Mouse (Mus musculus) cerebellum, adult 9-11 months (tissue): ENCODE data around the gene Cfap206.

ENCODE experiments used
- DNase-seq: peaks from one replicate; pipeline ENCODE4 v3.0.0; 2022

Gene Cfap206

DNA sequence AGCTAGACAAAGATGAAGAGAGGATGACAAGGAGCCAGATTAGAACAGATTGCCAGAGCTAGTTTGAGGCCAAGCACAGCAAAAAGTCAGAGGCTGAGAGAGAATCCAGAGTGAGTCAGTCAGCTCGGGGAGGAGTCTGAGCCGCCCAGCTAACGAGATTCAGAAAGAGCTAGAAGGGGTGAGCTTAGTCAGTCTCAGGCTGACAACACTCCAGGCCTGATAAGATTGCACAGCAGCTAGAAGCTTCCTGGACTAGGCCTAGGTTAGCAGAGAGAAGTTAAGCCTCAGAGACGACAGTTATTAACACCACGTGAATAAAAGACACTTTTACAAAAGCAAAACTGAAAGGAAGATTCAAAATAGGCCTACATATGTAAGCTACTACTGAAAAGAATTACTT, 62.1 kb downstream of the Cfap206 start:
- no peak for DNase-seq

DNA sequence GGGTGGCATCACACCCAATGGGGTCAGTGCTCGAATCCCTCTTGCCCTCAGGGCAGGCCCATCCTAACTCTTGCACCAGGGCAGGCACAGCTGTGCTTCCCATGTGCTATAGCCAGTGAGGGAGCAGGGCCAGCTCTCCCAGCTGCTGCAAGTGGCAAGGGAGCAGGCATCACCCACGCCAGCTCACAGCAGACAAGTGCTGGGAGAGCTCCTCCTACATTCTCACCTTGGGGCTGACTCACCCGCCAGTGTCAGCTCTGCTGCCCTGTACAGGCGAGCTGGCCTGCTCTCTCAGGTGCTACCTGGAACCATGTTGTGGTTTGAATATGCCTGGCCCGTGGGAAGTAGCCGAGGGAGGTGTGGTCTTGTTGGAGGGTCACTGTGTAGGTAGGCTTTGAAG, 68.1 kb downstream of the Cfap206 start:
- DNase-seq, result no peak

DNA sequence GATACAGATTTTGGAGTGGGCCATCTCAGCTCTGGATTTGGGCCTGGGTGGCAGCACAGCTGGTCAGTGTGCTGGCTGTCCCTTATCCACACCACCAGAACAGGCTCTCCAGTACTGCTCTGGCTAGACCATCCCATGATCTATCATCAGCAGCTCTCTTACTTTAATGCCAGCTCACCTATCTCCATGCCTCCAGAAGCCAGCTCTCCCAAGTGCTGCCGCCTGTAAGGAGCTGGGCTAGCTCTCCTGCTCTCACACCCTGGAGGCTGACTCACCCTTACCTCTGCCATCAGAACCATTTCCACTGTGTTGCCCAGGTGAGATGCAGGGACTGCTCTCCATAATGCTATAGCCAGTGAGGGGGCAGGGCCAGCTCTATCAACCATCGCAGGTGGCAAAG, 68.5 kb downstream of the Cfap206 start:
- no peak for DNase-seq

DNA sequence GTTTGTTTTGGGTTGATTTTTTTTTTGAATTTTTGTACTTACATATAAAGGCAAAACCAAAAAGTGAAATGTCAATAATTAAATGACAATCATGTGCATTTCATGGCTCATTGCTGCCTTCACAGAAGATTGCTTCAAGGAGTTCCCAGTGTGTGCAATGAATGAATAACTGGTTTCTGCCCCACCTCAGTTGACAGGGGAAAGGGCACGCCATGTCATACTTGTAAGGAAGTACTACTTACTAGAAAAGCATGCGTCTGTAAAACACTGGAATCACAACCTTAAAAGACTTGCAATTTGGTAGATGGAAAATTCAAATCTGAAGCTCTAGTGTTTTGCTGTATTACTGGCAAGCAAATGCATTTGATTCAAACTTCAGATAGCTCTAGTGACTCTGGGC, 71.0 kb downstream of the Cfap206 start:
- DNase-seq, result no peak

DNA sequence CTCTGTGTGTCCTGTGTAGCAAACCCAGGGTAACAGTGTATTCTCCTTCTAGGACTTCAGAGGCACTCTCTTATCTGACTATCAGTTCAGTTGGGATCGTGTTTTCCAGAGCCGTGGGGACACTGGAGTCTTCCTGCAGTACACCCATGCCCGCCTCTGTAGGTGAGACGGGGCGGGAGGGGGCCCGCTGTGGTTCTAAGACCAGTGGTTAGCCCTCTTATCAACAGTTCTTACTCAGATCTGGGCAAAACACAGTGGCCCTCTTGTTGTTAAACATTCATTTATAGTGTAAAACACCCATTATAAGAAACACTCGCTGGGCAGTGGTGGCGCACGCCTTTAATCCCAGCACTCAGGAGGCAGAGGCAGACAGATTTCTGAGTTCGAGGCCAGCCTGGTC, 73.9 kb downstream of the Cfap206 start:
- no peak for DNase-seq

GRCm38 (mm10) chr4:34653179-34653578, 76.8 kb downstream of the Cfap206 start:
- no peak for DNase-seq

DNA sequence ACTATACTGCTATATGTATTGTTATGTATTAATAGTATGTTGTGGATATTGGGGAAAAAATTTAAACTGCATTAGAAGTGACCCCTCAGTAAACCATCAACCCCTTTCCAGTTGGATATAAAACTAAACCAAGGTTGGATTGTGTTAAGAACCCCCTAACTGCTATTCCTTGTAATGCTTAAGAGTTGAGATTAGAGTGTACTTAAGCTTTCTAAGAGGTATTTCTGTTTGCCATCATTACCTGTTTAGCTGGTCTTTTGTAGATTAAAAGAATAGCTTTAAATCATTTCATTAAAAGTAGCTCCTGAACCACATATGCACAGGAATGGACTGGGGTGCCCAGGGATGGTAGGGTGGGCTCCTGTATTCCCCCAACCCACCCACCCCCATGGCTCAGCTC, 85.2 kb downstream of the Cfap206 start:
- DNase-seq, result no peak

- no peak for DNase-seq
Measured at GRCm38 (mm10) chr4:34640731-34641130, 89.3 kb downstream of the Cfap206 start.

DNA sequence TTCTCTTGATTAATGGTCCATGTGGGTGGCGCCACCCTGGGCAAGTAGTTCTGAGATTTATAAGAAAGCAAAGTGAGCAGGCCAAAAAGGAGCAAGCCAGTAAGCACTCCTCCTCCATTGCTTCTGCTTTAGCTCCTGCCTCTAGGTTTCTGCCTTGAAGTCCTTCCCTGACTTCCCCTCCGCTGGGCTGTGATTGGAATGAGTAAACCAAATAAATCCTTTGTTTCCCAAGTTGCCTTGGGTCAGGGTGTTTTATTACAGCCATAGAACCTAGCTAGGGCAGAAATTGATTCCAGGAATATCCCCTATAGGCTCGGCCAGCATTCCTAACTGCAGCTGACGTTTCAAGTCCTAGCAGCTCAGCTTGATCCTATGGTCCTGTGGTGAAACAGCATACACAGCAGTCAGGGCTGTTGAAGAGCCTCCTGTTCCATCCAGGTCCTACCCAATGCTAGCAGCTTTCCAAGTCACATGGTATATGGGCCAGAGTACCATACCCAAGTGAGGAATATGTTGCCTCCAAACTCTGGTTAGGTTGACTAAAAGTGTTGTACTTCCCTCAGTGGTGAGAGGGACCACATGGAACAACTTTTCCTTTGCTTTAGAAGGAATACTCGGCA, 90.2 kb downstream of the Cfap206 start:
- no peak for DNase-seq
